Mouse (Mus musculus) myocyte (in vitro differentiated cells): ENCODE results near the gene Xbp1. TPM values are rescaled to one million over a fixed set of nuclear protein-coding genes. Genes with fewer than 3 reads are reported as not detected.
"Not testable (repeated sequence)": the region's sequence is repeated elsewhere in the genome, so short reads cannot be mapped to it uniquely, and the experiment has no call there.

ENCODE experiments used
- H3K27me3 ChIP-seq: one replicate; pipeline ENCODE4 v1.6.1; 2011; ENCODE audit not compliant: control insufficient read depth, insufficient read depth, insufficient read length
- H3K36me3 ChIP-seq: one replicate; pipeline ENCODE4 v1.6.1; 2011; ENCODE audit not compliant: control insufficient read depth, insufficient read depth
- H3K4me2 ChIP-seq: one replicate; pipeline ENCODE4 v1.6.1; 2011; ENCODE audit warnings: low read depth, control low read depth
- H3K4me3 ChIP-seq: one replicate; pipeline ENCODE4 v1.5.1; 2011; ENCODE audit warnings: mild to moderate bottlenecking, control low read depth, moderate library complexity
- H3K79me2 ChIP-seq: one replicate; pipeline ENCODE4 v1.6.1; 2011; ENCODE audit not compliant: control insufficient read depth, insufficient read depth
- H3ac ChIP-seq: one replicate; pipeline ENCODE4 v1.6.1; 2011; ENCODE audit not compliant: control insufficient read depth, insufficient read length
- CEBPB ChIP-seq: IDR thresholded peaks from 2 replicates; pipeline ENCODE4 v1.6.1; 2011; ENCODE audit warnings: mild to moderate bottlenecking, moderate library complexity; ENCODE audit not compliant: poor library complexity, insufficient read depth, severe bottlenecking
- E2F4 ChIP-seq: IDR thresholded peaks from one replicate; pipeline ENCODE4 v1.6.1; 2011; ENCODE audit warnings: mild to moderate bottlenecking, control low read depth, moderate library complexity; ENCODE audit not compliant: insufficient read depth
- MAX ChIP-seq: IDR thresholded peaks from one replicate; pipeline ENCODE4 v1.6.1; 2011; ENCODE audit warnings: low read depth, mild to moderate bottlenecking, control low read depth
- MYOD1 ChIP-seq, 3 experiments: IDR thresholded peaks; one replicate each; pipeline ENCODE4 v1.6.1; 2011; ENCODE audit warnings: control low read depth in 2 of 3, low read depth in 2 of 3, mild to moderate bottlenecking in 2 of 3, moderate library complexity in 1 of 3; ENCODE audit not compliant: insufficient read length in 2 of 3, control insufficient read depth in 1 of 3
- MYOG ChIP-seq, 3 experiments: IDR thresholded peaks; one replicate each; pipeline ENCODE4 v1.6.1; 2011; ENCODE audit warnings: control low read depth in 2 of 3, low read depth in 2 of 3, mild to moderate bottlenecking in 2 of 3; ENCODE audit not compliant: insufficient read length in 2 of 3, control insufficient read depth in 1 of 3, insufficient read depth in 1 of 3
- POLR2A ChIP-seq: IDR thresholded peaks from one replicate; pipeline ENCODE4 v1.6.1; 2011; ENCODE audit warnings: low read depth, mild to moderate bottlenecking, control low read depth, moderate library complexity; ENCODE audit not compliant: insufficient read length
- POLR2AphosphoS2 ChIP-seq: IDR thresholded peaks from one replicate; pipeline ENCODE4 v1.6.1; 2011; ENCODE audit warnings: low read depth, control low read depth; ENCODE audit not compliant: insufficient read length
- REST ChIP-seq: IDR thresholded peaks from one replicate; pipeline ENCODE4 v1.6.1; 2011; ENCODE audit warnings: mild to moderate bottlenecking, control low read depth, moderate library complexity; ENCODE audit not compliant: insufficient read depth, insufficient read length
- SRF ChIP-seq: IDR thresholded peaks from one replicate; pipeline ENCODE4 v1.6.1; 2011; ENCODE audit warnings: low read depth; ENCODE audit not compliant: control insufficient read depth, insufficient read length
- TCF12 ChIP-seq: IDR thresholded peaks from one replicate; pipeline ENCODE4 v1.6.1; 2011; ENCODE audit warnings: mild to moderate bottlenecking, control low read depth; ENCODE audit not compliant: poor library complexity, insufficient read depth, severe bottlenecking
- TCF3 ChIP-seq: IDR thresholded peaks from one replicate; pipeline ENCODE4 v1.6.1; 2011; ENCODE audit warnings: low read depth, control low read depth; ENCODE audit not compliant: insufficient read length
- USF1 ChIP-seq: IDR thresholded peaks from one replicate; pipeline ENCODE4 v1.6.1; 2011; ENCODE audit warnings: low read depth, mild to moderate bottlenecking, control low read depth, moderate library complexity
- polyA plus RNA-seq: library from polyadenylated mRNA; unstranded; fragments of >200 nt; fragmentation: generic; extraction: Trizol; gene quantifications from one replicate; pipeline ENCODE4 v1.2.1, GENCODE M21; 2012; ENCODE audit warnings: missing spikeins

Gene Xbp1
- polyA plus RNA-seq, 1 experiment, result 102 TPM

- Histone ChIP-seq H3K4me2 (peak within 1 kb of the TSS; percentile 72), H3K36me3 (peaks cover 8% of the 10 kb centered on the region), H3K27me3 (no peaks in the 10 kb centered on the region), H3ac (peak within 1 kb of the TSS; percentile 50), H3K4me3 (peak within 1 kb of the TSS; percentile 64), H3K79me2 (peaks cover 37% of the 10 kb centered on the region)
- TF ChIP-seq SRF (peak; percentile 10), MAX (peak; percentile 54), TCF3 (no peak), POLR2AphosphoS2 (peak; percentile 76), POLR2A (peak; percentile 82)
Observed at GRCm38 (mm10) chr11:5541799-5542481, 21.5 kb downstream of the Xbp1 start, which contains the start of gene Ccdc117. TSS of gene Ccdc117 (minus strand) at chr11:5542187.

DNA sequence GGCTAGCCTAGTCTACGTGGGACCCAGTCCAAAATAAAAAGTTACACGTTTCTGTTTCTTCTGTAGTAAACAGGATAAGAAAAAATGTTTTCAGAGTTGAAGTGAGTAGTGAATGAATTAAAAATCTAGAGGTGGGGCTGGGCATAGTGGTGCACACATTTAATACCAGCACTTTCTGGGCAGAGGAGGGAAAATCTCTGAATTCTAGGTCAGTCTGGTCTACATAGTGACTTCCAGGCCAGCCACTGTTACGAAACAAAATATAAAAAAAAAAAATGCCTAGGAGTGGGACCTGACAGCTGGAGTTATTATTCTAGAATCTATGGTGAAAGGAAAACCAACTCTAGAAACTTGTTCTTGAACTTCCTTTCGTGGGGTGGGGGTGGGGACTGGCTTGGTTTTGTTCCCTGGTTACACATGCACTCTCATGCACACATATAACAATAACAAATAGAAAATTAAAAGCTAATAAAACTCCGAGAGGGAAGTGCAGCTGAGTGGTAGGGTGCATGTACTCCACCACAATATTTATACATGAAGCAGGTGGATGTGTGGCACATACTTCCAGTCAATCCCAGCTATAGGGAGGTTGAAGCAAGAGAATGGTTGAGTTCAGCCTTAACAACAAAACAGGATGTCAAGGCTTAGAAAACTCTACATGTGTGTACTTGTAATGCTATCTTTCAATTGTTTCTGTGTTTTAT lies 22.2 kb downstream of the Xbp1 start:
- Histone ChIP-seq H3K27me3 (no peaks in the 10 kb centered on the region), H3ac (peak overlapping the region; percentile 50), H3K4me3 (peak overlapping the region; percentile 64), H3K4me2 (peak overlapping the region; percentile 72), H3K79me2 (peaks cover 34% of the 10 kb centered on the region), H3K36me3 (peaks cover 4% of the 10 kb centered on the region)
- TF ChIP-seq E2F4 (no peak), CEBPB (no peak), MYOG (IDR thresholded peaks at IDR 0.05; ENCODE audit: control insufficient read depth in 1 of 3, insufficient read depth in 1 of 3, insufficient read length in 2 of 3, low read depth in 2 of 3) (no peak), TCF12 (no peak), SRF (no peak), TCF3 (no peak)

DNA sequence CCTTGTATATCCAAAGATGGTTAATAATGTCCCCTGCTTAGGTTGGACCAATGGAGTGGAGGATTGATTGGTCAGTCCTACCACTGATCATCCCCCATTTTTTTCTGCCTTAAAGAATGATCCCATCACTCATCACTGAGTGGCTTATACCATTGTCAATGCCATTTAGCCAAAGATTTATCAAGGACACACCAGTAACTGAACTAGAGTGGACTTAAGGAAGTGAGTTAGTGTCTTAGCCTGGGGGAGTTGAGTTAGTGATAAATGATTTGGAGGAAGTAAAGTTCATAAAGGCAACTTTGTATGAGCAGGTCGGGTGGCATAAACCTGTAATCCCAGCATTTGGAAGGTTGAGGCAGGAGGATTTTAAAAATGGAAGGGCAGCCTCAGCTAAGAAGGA lies 22.8 kb downstream of the Xbp1 start:
- no peak for TF ChIP-seq SRF
- TF ChIP-seq TCF12, result no peak
- no peak for TF ChIP-seq MYOD1 (IDR thresholded peaks at IDR 0.05; ENCODE audit: control insufficient read depth in 1 of 3, insufficient read length in 2 of 3, low read depth in 2 of 3)
- TF ChIP-seq MYOG (IDR thresholded peaks at IDR 0.05; ENCODE audit: control insufficient read depth in 1 of 3, insufficient read depth in 1 of 3, insufficient read length in 2 of 3, low read depth in 2 of 3), result no peak
- no peak for TF ChIP-seq USF1
- no peak for TF ChIP-seq POLR2A
- TF ChIP-seq POLR2AphosphoS2, result no peak
- no peak for TF ChIP-seq TCF3
- TF ChIP-seq CEBPB, result no peak
- no peak for TF ChIP-seq MAX
- TF ChIP-seq REST, result no peak
- TF ChIP-seq E2F4, result no peak
- Histone ChIP-seq H3K36me3 (peaks cover 2% of the 10 kb centered on the region), H3K27me3 (no peaks in the 10 kb centered on the region), H3K4me3 (no peak overlapping the region), H3K4me2 (no peak overlapping the region), H3ac (no peak overlapping the region), H3K79me2 (peaks cover 30% of the 10 kb centered on the region)

GRCm38 (mm10) chr11:5544709-5545108 lies 24.2 kb downstream of the Xbp1 start:
- H3ac ChIP-seq, H3K27me3 ChIP-seq, H3K4me3 ChIP-seq, H3K36me3 ChIP-seq, H3K4me2 ChIP-seq: not testable (repeated sequence)
- H3K79me2 ChIP-seq, result peaks cover 17% of the 10 kb centered on the region

GRCm38 (mm10) chr11:5545457-5545856 lies 25.0 kb downstream of the Xbp1 start:
- H3K4me2 ChIP-seq, result no peak overlapping the region
- no peak overlapping the region for H3K4me3 ChIP-seq
- H3K79me2 ChIP-seq, result peaks cover 11% of the 10 kb centered on the region
- no peaks in the 10 kb centered on the region for H3K36me3 ChIP-seq
- H3ac ChIP-seq, result no peak overlapping the region
- TF ChIP-seq POLR2A, result no peak
- TF ChIP-seq MYOD1 (IDR thresholded peaks at IDR 0.05; ENCODE audit: control insufficient read depth in 1 of 3, insufficient read length in 2 of 3, low read depth in 2 of 3), result no peak
- TF ChIP-seq TCF3, result no peak
- TF ChIP-seq TCF12, result no peak
- TF ChIP-seq SRF, result no peak
- TF ChIP-seq CEBPB, result no peak
- TF ChIP-seq POLR2AphosphoS2, result no peak
- no peak for TF ChIP-seq MYOG (IDR thresholded peaks at IDR 0.05; ENCODE audit: control insufficient read depth in 1 of 3, insufficient read depth in 1 of 3, insufficient read length in 2 of 3, low read depth in 2 of 3)
- no peak for TF ChIP-seq USF1
- TF ChIP-seq E2F4, result no peak
- TF ChIP-seq REST, result no peak
- TF ChIP-seq MAX, result no peak
- no peaks in the 10 kb centered on the region for H3K27me3 ChIP-seq
